Mouse (Mus musculus) right cerebral cortex, postnatal 10 days (tissue): ENCODE measurements at regions not wholly inside any gene's neighbourhood (a gene's known extent, or its start where the extent isn't known, plus 50 kb on each side); places are given as distances from the start of the nearest gene placed in this dataset.

Experiments used
- DNase-seq, 2 experiments: peaks; one replicate each; pipeline ENCODE4 v3.0.0; 2021; ENCODE audit warnings: low spot score in 2 of 2

DNA sequence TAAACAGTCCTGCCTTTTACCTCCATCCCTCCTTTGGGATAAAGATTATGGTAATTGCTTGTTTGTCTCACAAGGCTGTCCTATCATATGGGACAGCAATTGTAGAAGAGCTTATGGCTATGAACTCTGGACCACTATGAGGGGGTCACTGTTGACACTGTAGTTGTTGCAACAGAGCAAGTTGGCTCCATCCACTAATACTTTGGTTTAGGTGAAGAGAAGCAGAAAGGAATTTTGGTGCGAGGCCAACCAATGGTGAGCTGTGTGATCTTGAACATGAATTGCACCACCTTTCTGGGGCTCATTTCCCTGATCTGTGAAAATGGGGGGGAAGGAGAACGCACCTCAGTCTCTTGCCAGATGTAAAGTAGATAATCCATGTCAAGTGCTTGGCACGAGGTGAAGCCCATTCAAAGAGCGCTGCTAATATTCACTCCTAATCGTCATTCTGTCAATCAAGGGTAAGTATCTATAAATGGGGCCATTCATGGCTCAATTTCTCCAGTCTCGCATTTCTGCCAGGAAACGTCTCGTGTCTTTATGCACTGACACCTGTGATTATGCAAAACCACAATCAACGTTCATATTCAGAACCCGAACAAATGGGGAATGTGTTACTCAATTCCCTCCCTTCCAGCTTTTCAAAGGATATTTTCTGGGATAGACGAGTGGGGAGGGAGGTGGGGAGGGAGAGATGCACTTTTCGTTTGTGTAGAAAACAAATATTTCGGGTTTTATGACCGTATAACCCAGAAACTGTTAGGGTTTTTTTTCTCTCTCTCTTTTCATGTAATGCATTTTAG, 133.3 kb upstream of the Jun start:
- DNase-seq = no peak

DNA sequence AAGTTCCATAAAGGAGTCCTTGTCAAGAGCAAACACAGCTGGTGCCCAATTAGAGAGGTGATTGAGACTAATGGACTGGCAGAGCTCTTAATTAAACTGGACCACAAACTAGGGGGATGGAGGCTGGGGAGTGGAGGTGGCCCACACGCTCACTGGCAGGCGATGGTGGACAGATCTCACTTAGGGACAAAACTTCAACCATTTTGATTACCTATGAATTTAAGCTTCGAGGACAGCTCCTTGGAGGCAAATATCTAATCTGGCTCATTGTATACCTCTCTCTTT, 133.8 kb upstream of the Jun start:
- DNase-seq = peak in 1 of 2 experiments; percentile 38

DNA sequence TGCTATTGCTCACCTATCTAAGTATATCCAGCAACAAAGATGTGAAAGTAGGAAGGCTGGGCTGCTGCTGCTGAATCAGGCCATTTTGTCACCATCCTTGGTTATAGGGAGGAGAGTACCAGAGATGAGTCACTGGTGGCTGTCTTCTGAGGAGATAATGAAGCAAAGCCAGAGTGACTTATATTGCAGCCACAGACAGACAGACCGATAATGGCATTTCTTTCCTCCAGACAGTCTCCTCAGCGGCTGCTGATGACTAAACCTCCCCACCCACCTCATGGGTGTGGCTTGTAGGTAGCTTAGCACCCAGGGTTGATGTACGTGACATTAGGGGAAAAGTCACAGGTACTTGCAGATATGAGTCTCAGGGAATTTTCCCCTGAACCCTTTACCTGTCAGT, 136.1 kb upstream of the Jun start:
- no peak for DNase-seq

DNA sequence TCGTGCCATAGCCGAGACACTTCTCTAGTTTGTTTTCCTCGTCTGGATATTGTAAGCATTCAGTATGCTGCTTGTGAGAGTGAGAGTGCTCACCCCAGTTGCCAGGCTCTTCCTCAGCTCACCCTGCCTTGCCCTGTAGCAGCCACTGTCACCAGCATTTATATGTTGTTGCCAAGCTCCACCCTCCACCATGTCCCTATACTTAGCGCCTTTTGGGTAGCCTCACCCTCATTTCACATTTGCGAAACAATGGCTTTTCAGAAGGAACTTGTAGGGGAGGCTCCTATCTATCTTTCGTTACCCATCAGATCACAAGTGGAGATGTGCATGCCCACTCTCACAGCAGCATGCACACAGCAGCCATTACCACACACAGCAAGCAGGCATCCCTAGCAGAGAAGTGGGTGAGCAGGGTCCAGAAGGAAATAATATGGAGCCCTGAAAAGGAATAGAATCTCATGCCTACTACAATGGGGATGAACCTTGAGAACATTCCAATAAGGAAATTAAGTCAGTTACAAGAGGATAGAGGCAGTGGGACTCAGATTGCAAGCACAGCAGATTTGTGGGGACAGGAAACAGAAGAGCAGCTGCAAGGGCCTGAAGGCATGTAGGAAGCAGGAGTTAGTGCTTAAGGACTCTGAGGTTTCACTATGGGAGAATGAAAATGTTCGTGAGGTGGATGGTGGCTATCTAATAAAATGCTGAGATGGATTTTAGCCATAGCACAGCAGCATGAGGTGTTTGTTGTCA, 139.8 kb upstream of the Jun start:
- no peak for DNase-seq

DNA sequence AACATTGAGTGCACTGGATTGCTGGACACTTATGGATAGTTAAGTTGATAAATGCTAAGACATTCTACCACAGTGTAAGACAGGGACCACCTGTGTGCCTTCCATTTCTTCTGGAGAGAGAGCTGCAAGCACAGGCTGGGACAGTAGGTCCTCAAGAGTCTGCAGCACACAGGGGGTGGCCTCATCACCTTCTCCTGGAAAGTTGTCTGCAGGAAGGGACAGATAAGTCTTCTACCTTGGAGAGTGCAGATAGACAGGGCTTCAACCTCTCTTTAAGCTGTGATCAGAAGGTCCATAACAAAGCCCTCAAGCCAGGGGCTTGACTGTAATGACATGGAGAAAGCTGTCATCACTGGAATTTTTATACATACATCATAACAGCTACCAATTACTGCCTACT, 140.5 kb upstream of the Jun start:
- DNase-seq = no peak

DNA sequence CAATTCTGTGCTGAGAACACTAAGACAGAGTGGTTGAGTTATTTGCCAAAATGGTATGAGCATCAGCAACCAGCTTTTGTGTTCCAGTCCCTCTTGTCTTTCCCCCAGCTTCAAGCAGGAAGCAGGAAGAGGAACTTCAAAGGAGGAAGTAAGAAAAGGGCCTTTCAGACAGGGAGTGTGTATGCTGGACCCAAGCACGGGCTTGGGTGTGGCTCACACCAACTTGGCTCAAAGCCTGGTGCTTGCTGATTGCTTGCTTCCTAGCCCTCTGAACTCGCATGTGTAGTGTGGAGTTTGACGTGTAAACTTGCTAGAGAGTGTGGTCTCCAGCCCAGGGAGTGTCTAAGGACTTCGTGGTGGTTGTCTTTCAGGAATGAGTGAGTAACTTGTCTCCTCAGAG, 141.0 kb upstream of the Jun start:
- DNase-seq = peak; percentile 55

DNA sequence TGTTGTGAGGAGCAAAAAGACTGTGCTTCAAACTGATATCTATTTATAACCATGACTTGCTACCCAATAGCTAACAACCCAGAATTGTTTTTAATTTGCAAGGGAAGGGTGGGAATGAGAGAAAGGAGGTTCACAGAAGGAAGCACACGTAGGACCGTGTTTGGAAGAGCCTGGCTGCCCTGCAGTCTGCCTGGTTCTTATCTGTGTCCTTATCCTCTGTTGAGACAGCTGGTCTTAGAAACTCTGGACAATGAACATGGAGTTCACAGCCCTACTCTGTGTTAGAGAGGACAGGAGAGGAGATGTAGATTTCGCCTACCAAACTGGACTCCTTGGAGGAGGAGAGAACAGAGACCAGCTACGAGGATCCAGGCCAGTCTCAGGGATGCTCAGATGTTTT, 141.5 kb upstream of the Jun start:
- no peak for DNase-seq

DNA sequence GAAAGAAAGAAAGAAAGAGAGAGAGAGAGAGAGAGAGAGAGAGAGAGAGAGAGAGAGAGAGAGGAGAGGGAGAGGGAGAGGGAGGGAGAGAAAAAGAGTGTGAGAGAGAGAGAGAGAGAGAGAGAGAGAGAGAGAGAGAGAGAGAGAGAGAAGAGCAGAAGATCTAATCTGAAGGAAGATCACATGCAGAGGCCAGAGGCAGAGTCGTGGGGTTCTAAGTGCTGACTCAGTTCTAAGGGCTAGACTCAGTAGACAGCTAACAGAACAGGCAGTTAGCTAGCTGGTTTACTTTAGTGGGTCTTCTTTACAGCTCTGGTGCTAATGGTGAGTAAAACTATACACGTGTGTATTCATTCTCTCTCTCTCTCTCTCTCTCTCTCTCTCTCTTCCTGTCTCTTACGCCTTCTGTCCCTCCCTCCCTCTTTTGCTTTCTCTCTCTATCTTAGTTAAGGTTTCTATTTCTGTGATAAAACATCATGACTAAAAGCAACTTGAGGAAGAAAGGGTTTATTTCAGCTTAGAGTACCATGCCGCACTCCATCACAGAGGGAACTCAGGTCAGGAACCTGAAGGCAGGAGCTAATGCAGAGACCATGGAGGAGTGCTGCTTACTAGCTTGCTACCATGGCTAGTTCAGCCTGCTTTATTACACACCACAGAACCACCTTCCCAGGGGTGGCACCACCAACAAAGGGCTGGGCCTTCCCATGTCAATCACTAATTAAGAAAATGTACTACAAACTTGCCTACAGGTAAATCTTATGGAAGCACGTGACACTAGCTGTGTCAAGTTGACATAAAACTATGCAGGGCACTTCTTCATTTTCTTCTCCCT, 142.8 kb upstream of the Jun start:
- no peak for DNase-seq

DNA sequence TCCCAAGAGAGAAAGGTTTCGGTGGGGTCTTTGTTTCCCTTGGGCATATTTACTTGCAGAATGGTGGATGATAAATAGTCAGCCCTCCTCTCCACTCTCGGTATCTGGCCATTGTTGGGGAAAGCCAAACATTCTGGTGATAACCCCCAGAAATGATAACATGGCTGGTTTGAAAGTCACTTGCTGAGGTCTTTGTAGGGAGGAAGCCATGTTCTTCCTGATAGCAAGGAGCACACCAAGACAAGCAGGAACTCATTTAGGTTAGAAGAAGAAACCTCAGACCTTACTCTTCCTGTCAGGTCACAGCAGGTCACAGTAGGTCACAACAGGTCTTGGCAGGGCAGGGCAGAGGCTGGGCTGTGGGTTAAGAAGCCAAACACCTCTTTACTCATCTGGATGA, 144.1 kb upstream of the Jun start:
- DNase-seq = no peak

DNA sequence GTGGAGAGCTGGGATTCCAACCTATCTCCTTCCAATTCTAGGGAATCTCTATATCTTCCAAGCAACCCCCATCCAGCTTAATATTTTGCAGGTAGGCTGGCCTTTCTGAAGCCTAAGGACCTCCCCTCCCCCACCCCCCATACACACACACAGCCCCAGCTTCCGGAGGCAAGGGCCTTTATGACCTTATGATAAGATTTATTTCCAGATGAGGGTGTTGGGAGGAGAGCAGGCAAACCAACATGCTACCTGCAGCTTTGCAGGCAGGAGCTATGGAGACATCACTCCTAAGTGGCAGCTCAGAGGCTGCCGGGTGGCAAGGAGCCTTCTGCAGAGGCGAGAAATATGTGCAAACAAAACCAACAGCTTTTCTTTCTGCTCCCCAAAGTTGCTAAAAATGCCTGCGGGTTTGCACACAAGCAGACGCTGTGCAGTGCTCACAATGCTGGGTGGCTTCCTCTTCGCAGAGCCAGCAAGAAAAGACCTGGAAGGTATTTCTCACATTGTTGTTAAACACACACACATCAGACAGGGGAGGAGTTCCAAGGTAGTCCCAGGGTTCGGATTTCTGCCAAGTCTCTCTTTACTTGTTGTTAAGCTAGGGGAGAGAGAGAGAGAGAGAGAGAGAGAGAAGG, 145.2 kb upstream of the Jun start:
- peak; percentile 32 to 39 for DNase-seq

DNA sequence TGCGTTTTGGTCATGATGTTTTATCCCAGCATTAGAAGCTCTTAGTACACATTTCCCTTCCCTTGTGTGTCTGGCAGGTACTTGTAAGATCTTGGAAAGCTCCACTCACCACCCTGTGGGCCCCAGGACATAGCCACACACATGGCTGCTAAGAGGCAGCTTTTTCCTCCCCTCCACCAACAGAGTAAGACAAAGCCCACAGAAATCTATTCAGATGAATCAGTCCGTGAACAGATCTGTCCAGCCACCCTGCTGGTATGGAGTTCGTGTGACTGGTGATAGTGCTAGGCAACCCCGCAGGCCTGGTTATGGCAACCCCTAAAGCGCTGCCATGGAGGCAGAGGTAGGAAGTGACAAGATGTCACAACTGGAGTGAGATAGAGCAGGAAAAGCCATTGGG, 147.4 kb upstream of the Jun start:
- DNase-seq = no peak

DNA sequence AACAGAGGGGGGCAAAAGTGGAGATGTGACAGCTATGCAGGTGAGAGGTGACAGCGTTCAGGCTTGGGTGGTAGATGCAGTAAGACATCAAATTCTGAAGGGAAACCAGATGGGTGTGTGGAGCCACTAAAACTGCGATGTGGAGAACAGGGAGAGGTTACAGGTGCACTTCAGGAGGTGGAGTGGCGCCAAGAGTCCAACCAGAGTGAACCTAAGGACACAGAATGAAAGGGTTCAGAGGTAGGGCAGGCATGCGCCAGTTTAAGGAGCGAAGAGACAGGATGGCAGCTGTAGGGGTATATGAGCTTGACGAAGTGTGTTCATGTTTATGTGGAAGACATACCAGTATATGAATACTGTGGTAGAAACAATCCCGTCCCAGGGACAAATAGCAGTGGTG, 148.1 kb upstream of the Jun start:
- no peak for DNase-seq

DNA sequence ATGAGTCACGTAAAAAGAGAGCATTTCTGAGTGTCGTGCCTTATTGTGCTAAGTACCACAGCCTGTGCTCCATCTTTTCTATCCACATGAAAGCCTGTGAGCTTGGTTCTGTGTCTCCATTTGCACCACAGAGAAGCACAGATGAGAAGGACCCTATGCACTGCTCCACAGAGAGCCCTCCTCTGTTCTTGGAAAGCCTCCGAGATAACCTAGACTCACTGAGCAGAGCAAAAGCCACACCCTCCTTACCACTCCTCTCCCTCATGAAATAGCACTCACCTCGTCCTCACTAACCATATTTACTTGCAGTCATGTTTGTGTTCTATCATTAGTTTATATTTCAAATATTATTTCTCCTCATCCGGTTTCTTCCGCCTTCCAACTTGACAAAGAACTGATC, 150.5 kb upstream of the Jun start:
- no peak for DNase-seq

DNA sequence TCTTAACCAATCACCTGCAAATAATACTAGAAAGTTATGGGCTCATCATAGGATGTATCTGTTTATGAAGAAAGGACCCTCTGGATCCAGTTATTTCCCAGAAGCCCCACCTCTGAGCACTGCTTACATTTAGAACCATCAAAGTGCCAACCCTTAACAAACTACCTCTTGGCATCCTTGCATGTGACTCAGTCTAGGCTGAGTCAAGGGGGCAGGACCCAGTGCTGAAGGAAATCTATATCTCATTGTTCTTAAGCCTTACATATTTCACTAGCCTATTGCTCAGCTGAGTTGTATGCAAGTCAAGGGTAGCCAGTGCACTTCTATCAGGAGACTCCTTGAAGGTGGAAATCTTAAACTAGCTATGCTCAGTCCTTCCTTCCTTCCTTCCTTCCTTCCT, 151.6 kb upstream of the Jun start:
- DNase-seq = no peak

DNA sequence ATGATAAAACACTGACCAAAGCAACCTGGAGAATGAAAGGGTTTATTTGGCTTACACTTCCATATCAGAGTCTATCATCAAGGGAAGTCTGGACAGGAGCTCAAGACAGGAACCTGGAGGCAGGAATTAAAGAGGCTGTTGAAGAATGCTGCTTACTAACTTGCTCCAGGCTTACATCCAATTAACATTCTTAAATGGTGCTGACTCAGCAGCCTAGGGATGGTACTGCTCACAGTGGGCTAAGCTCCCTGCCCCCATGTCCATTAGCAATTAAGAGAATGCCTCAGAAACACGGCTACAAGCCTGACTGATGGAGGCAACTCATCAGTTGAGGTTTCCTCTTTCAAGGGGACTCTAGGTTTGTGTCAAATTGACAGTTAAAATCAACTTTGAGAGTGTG, 153.3 kb upstream of the Jun start:
- DNase-seq = no peak

DNA sequence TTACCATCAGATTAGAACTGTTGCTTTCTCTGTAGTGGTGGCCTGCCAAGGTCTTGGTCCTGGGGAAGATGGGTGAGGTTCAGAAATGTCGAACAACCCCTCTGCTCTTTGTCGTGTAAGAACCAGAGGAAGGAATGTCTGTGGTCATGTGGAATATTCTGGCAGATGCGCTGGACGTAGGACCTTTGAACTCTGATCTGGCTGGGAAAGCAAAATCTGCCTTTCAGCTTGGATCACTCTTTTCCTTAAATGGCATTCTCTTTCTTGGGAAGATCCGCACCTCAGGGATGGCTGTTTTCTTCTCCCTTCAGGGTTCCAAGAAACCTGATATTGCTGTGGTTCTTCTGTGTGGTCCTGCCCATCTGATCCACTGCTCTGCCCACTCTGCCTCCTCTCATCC, 155.8 kb upstream of the Jun start:
- no peak for DNase-seq

DNA sequence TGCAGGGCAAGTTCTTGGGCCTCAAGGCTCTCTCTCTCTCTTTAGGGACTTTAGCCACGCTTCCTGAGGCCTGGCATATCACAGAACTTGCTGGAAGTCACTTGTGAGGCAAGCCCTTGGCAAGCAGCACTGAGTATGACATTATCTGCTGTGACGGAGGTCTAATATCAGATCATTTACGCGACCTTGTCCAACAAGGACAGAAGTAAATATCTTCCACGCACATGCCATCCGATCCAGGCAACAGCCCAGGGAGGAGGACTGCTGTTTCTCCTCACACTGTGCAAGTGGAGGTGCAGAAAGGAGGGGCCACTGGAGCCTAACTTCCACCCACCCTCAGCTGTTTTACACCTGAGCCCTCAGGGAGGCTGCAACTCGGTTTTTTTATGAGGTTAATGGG, 156.8 kb upstream of the Jun start:
- no peak for DNase-seq

DNA sequence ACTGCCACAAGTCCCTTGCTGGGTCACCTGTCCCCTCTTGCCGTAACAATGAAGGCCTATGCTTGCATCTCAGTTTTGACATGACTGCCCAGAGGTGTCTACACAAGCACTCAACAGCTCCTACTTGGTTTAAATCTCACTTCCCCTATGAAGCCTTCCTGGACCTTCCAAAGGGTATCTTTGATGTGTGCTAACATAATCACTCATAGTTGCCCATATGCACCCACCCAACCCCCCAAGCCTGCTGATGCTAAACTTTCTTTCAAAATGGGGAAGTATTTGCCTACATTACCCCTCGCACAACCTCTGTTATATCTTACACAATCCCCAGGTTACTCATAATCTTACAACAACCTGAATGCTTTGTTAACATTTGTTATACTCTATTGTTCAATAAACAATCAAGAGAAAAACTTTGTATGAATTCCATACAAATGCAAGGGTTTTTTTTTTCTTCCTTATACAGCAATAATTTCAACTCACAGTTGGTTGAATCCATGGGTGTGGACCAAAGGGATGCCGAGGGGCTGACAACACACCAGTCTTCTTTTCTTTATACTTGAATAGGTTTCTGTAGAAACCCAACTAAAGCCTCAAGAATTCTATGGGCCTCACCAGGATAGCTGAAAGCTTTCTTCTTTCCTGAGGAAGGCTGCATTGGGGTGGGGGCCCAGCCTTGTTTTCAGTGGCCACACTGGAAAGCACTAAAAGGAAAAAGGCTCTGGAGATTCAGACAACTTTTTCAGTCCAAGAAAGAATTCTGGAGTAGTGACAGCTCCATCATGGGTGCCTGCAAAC, 157.5 kb upstream of the Jun start:
- no peak for DNase-seq

DNA sequence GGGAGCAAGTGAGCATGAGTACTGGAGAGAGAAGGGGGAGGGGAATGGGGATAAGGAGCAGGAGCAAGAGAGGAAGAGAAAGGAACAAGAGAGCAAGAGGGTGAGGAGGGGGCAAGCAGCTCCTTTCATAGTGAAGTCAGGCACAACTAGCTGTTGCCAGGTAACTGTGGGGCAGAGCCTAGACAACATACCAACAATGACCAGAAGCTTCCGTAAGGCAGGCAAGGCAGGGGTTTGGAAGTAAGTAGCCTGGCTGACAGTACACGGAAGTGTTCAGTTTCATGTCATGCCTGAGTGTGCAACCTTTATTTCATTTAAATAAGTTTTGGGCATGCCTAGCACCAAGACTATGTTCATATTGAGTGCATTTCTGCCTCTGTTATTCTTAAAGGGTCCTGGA, 160.5 kb upstream of the Jun start:
- DNase-seq = no peak

DNA sequence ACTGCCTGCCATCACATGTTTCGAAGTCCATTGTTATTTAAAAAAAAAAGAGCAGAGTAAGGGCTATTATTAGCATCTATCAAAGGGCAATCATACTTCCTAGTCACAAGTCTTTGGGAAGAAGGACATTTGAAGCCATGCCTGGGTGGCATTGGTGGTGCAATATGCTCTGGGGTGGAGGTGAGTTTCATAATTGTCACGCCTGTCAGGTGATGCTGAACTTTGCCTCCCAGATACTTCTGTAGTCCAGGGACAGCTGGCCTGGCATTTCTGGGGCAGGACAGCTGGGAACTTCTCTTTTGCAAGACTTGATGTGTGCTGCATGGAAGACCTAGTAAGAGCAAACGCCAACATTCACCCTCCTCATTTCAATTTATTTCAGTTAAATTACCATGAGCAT, 161.0 kb upstream of the Jun start:
- DNase-seq = no peak

DNA sequence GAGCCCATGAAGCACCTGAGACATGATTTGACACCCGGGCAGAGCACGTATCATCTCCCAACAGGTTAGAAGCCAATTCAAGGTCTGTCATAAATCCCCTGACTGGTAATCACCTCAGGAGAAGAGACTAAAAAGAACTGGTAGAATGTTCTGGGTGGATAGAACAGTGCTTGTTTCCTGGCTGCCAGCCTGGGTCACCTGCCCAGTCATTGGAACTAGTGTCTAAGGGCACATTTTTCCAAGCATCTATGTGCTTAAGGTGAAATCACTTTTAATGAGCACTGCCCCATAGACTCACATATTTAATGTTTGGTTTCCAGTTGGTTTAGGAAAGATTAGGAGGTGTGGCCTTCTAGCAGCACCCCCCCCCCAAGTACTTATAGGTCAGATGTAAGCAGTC, 162.0 kb upstream of the Jun start:
- no peak for DNase-seq

DNA sequence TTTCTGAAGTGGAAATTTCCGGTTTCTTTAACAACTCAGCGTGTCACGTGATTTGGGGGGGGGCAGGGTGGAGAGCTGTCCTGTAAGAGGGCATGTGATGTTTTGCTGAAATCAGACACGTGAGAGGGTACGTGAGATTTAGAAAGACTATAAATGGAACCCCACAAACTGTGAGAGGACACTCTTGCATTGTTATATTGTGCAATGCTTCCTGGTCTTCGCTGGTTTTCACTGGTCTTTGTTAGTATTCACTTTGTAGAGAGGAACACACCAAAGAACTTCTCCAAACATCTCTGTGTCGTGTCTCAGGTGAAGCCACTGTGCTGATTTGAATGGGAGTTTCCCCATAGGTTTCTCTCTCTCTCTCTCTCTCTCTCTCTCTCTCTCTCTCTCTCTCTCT, 163.2 kb upstream of the Jun start:
- peak in 1 of 2 experiments; percentile 14 for DNase-seq
